Mouse (Mus musculus): Measurements from ENCODE around the gene Dnajc27. TPM values are rescaled to one million over a fixed set of nuclear protein-coding genes. Genes with fewer than 3 reads are reported as not detected.

Gene Dnajc27
- polyA plus RNA-seq, 1 experiment from 2014 or later, result 25.8 TPM

DNA sequence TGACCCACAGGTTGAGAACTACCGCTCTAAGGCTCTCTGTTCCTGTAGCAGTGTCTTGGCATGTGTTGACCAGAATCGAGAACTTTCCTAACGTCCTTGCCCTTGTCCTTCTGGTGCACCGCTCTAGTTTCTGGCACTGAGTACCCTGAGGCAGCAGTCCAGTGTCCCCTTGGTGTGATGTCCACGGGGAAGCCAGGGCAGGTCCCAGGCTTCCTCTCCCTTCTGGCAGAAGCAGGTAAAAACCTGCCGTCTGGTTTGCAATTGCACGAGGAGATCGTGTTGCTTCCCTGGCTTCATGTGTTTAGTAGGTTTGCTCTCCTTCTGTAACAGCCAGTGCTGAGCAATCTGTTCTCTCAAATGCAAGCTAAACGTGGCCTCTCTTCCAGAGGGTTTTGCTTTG is 10.7 kb upstream of the Dnajc27 start:
- no peaks in the 10 kb centered on the region for H3K9me3 ChIP-seq (replicated peaks; ENCODE audit: control insufficient read depth, low read length, poor library complexity, severe bottlenecking)
- no peak overlapping the region for H3K9ac ChIP-seq (ENCODE audit: low read depth, low read length)
- WGBS, result 85% methylated on average over 9 of the region's 9 CpGs
- no peaks in the 10 kb centered on the region for H3K36me3 ChIP-seq (ENCODE audit: control insufficient read depth, insufficient read depth, low read length)
- H3K4me1 ChIP-seq (ENCODE audit: control insufficient read depth, insufficient read depth, low read length), result no peaks in the 10 kb centered on the region
- H3K27me3 ChIP-seq (ENCODE audit: control insufficient read depth, insufficient read depth, low read depth, low read length), result no peaks in the 10 kb centered on the region
- no peak overlapping the region for H3K27ac ChIP-seq (ENCODE audit: low read length)
- no peak for ATAC-seq
- H3K4me3 ChIP-seq (ENCODE audit: low read depth, low read length), result no peak overlapping the region
- H3K4me2 ChIP-seq (ENCODE audit: low read length), result no peak overlapping the region

DNA sequence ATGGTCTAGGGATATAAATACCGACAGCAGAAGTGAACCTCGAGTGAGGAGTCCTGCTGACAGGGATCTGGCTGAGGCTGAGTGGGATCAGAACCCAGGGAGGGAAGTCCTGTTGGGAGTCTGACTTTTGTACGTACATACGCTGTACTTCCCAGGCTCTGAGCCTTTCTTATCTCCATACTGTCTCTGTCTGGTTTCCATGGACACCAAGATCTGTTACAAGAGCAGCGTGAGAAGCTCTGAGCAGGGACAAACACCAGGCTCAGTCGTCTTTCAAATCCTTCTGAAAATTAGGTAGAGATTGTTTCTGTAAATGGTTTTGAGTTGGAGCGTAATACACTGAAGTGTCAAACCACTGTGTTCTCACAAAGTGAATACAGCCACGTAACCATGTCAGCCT is 7.0 kb upstream of the Dnajc27 start:
- Histone ChIP-seq H3K27me3 (ENCODE audit: control insufficient read depth, insufficient read depth, low read depth, low read length) (no peaks in the 10 kb centered on the region), H3K4me1 (ENCODE audit: control insufficient read depth, insufficient read depth, low read length) (no peaks in the 10 kb centered on the region; the same call in 1 of the 2 replicates), H3K27ac (ENCODE audit: low read length) (no peak overlapping the region), H3K9me3 (replicated peaks; ENCODE audit: control insufficient read depth, low read length, poor library complexity, severe bottlenecking) (no peaks in the 10 kb centered on the region), H3K36me3 (ENCODE audit: control insufficient read depth, insufficient read depth, low read length) (no peaks in the 10 kb centered on the region), H3K4me3 (ENCODE audit: low read depth, low read length) (no peak overlapping the region), H3K9ac (ENCODE audit: low read depth, low read length) (no peak overlapping the region), H3K4me2 (ENCODE audit: low read length) (no peak overlapping the region)
- WGBS, result 44% methylated on average over 8 of the region's 8 CpGs
- ATAC-seq, result no peak

DNA sequence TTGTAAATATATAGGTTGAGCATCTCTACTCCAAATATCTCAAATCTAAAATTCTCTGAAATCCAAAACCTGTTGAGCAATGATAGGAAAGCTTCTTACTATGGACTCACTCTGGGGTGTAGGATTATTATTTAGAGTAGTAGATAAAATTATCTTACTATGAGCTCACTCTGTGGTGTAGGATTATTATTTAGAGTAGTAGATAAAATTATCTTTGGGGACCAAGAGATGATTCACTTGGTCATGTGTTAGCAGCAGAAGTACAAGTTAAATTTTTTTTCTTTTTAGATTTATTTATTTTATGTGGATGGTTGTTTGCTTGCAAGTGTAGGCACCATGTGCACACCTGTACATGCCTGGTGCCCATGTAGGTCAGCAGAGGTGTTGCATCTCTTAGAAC is 6.0 kb upstream of the Dnajc27 start:
- H3K4me1 ChIP-seq (ENCODE audit: control insufficient read depth, insufficient read depth, low read length), result peaks cover 2% of the 10 kb centered on the region; the same call in 1 of the 2 replicates
- H3K27me3 ChIP-seq (ENCODE audit: control insufficient read depth, insufficient read depth, low read depth, low read length), result no peaks in the 10 kb centered on the region
- no peaks in the 10 kb centered on the region for H3K36me3 ChIP-seq (ENCODE audit: control insufficient read depth, insufficient read depth, low read length)
- H3K9ac ChIP-seq (ENCODE audit: low read depth, low read length), result no peak overlapping the region
- ATAC-seq, result no peak
- no peak overlapping the region for H3K4me2 ChIP-seq (ENCODE audit: low read length)
- no peak overlapping the region for H3K27ac ChIP-seq (ENCODE audit: low read length)
- H3K9me3 ChIP-seq (replicated peaks; ENCODE audit: control insufficient read depth, low read length, poor library complexity, severe bottlenecking), result no peaks in the 10 kb centered on the region
- H3K4me3 ChIP-seq (ENCODE audit: low read depth, low read length), result no peak overlapping the region

DNA sequence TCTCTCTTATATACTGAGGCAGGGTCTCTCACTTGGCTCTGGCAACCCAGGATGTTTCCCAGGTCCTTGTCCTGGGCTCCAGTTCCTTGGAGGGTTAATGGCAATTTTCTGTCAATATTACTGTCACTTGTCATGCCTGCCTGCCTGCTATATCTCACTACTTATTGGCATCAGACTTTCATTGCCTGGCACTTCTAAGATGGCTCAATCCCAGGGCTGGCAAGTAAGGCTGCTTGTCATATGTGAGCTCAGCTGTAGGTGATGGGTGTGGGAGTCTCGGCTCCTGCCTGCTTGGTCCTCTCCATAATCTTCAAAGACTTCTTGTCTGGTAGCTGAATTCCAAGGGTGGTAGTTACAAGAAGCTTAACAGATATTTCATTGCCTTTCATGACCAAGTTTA is 4.3 kb upstream of the Dnajc27 start:
- 64% methylated on average over 1 of the region's 1 CpGs for WGBS
- Histone ChIP-seq H3K9ac (ENCODE audit: low read depth, low read length) (no peak overlapping the region), H3K27me3 (ENCODE audit: control insufficient read depth, insufficient read depth, low read depth, low read length) (no peaks in the 10 kb centered on the region), H3K4me3 (ENCODE audit: low read depth, low read length) (no peak overlapping the region), H3K4me1 (ENCODE audit: control insufficient read depth, insufficient read depth, low read length) (peaks cover 4% of the 10 kb centered on the region; the same call in 1 of the 2 replicates), H3K9me3 (replicated peaks; ENCODE audit: control insufficient read depth, low read length, poor library complexity, severe bottlenecking) (no peaks in the 10 kb centered on the region), H3K36me3 (ENCODE audit: control insufficient read depth, insufficient read depth, low read length) (no peaks in the 10 kb centered on the region), H3K4me2 (ENCODE audit: low read length) (no peak overlapping the region), H3K27ac (ENCODE audit: low read length) (no peak overlapping the region)
- no peak for ATAC-seq

DNA sequence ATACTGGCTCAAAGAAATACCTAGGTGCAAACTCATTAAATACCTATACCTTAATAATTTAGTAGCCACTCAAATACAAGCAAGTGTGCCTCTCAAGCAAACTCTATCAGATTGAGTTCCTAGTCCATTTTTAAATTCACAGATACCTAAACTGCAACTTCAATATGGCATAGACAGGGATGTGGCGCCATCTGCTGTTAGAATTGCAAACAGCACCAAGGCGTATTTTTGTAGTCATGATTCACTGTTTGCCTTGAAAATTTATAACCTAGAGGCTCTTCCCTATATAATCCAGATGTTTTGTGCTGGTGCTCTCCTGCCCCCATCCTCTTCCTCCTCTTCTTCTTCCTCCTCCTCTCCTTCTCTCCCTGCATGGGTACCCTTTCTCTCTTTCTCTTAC is 2.1 kb upstream of the Dnajc27 start:
- H3K9me3 ChIP-seq (replicated peaks; ENCODE audit: control insufficient read depth, low read length, poor library complexity, severe bottlenecking), result no peaks in the 10 kb centered on the region
- no peaks in the 10 kb centered on the region for H3K27me3 ChIP-seq (ENCODE audit: control insufficient read depth, insufficient read depth, low read depth, low read length)
- no peak overlapping the region for H3K4me3 ChIP-seq (ENCODE audit: low read depth, low read length)
- no peak for ATAC-seq
- H3K4me1 ChIP-seq (ENCODE audit: control insufficient read depth, insufficient read depth, low read length), result peaks cover 13% of the 10 kb centered on the region
- H3K36me3 ChIP-seq (ENCODE audit: control insufficient read depth, insufficient read depth, low read length), result no peaks in the 10 kb centered on the region
- no peak overlapping the region for H3K4me2 ChIP-seq (ENCODE audit: low read length)
- WGBS, result 1% methylated on average over 2 of the region's 2 CpGs
- no peak overlapping the region for H3K9ac ChIP-seq (ENCODE audit: low read depth, low read length)
- no peak overlapping the region for H3K27ac ChIP-seq (ENCODE audit: low read length)

DNA sequence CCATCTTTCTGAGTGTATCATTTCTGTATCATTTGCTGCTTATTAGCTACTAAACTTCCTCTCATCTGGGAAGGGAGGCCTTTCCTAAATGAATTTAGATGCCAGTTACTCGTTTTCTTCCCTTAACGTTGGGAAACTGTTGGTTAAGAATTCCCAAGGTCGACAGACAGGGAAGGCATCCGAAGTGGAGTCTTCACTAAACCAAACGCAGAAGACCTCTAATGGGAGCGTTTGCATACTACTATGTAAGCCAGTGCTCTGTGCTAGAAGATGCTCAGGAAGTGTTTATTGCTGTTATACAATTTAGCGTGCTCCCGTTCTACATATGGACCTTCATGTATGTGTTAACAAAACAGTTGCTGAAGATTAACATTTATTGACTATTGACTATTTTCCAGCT is 1.1 kb downstream of the Dnajc27 start:
- peak overlapping the region; percentile 88; the same call in 1 of the 2 replicates for H3K9ac ChIP-seq (ENCODE audit: low read depth, low read length)
- H3K4me3 ChIP-seq (ENCODE audit: low read depth, low read length), result peak overlapping the region; percentile 66
- H3K27me3 ChIP-seq (ENCODE audit: control insufficient read depth, insufficient read depth, low read depth, low read length), result no peaks in the 10 kb centered on the region
- WGBS, result 68% methylated on average over 8 of the region's 8 CpGs
- H3K4me1 ChIP-seq (ENCODE audit: control insufficient read depth, insufficient read depth, low read length), result peaks cover 13% of the 10 kb centered on the region
- H3K36me3 ChIP-seq (ENCODE audit: control insufficient read depth, insufficient read depth, low read length), result peaks cover 11% of the 10 kb centered on the region
- peak overlapping the region; percentile 70 for H3K4me2 ChIP-seq (ENCODE audit: low read length)
- H3K9me3 ChIP-seq (replicated peaks; ENCODE audit: control insufficient read depth, low read length, poor library complexity, severe bottlenecking), result no peaks in the 10 kb centered on the region
- ATAC-seq, result no peak
- no peak overlapping the region; the same call in 1 of the 2 replicates for H3K27ac ChIP-seq (ENCODE audit: low read length)

DNA sequence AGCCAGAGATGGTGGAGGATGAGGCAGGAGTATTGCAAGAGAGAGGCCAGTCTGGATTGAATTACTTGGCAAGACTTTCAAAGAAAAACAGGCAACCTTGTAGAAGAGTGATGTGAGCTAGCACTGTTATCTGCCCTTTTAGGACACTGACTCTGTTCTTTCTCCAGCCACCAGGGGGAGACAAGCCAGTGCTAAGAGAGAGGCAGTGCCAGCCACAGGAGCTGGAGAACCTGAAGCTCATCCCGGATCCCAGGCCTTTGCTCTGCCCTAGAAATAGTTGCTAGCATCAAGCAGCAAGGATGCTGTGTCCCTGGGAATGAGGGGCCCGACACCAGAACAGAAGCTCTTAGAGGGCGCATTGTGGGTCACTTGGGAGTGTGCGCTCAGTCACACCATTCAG is 25.0 kb downstream of the Dnajc27 start:
- peak; percentile 85 for ATAC-seq
- Histone ChIP-seq H3K4me3 (ENCODE audit: low read depth, low read length) (no peak overlapping the region), H3K27ac (ENCODE audit: low read length) (no peak overlapping the region), H3K4me1 (ENCODE audit: control insufficient read depth, insufficient read depth, low read length) (no peaks in the 10 kb centered on the region), H3K9me3 (replicated peaks; ENCODE audit: control insufficient read depth, low read length, poor library complexity, severe bottlenecking) (no peaks in the 10 kb centered on the region), H3K27me3 (ENCODE audit: control insufficient read depth, insufficient read depth, low read depth, low read length) (no peaks in the 10 kb centered on the region), H3K36me3 (ENCODE audit: control insufficient read depth, insufficient read depth, low read length) (peaks cover 6% of the 10 kb centered on the region), H3K4me2 (ENCODE audit: low read length) (no peak overlapping the region), H3K9ac (ENCODE audit: low read depth, low read length) (no peak overlapping the region)
- 73% methylated on average over 4 of the region's 4 CpGs for WGBS

DNA sequence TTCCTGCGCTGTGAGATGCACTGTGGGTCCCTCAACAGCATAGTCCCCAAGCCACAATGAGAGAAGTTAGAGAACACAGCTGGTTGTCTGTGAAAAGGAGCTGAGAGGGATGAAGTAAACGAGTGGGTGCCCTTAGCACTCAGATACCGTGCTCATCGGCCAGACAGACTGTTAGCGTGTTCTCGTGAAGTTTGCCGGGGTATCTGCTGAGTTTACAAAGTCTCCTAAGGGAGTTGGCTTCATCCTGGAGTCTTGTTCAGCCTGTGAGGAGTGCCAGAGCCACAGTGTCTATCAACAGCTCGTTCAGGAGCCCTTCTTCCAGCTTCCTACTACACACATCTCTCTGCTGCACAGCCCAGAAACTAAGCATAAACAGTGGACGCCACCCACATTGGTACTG is 33.7 kb downstream of the Dnajc27 start:
- Histone ChIP-seq H3K27me3 (ENCODE audit: control insufficient read depth, insufficient read depth, low read depth, low read length) (no peaks in the 10 kb centered on the region), H3K36me3 (ENCODE audit: control insufficient read depth, insufficient read depth, low read length) (no peaks in the 10 kb centered on the region), H3K9me3 (replicated peaks; ENCODE audit: control insufficient read depth, low read length, poor library complexity, severe bottlenecking) (no peaks in the 10 kb centered on the region), H3K27ac (ENCODE audit: low read length) (no peak overlapping the region), H3K9ac (ENCODE audit: low read depth, low read length) (no peak overlapping the region), H3K4me2 (ENCODE audit: low read length) (no peak overlapping the region), H3K4me1 (ENCODE audit: control insufficient read depth, insufficient read depth, low read length) (no peaks in the 10 kb centered on the region), H3K4me3 (ENCODE audit: low read depth, low read length) (no peak overlapping the region)
- no peak for ATAC-seq
- 84% methylated on average over 9 of the region's 9 CpGs for WGBS

DNA sequence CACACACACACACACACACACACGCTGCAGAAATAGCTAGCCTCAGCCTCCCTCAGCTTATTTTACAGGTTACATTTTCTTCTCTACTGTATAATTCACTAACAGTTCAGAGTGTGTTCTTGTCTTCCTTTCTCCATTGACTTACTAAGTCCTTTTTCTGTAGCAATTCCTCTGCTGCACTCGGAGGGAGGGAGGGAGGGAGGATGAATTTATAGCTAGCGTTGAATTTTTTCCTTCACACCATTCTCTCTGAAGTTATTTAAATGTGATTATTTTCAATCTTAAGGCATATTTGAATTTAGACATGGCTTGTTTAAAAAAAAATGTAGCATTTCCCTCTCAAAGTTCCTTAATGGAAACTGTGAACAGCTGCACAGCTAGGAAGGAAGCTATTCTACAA is 34.8 kb downstream of the Dnajc27 start:
- Histone ChIP-seq H3K9me3 (replicated peaks; ENCODE audit: control insufficient read depth, low read length, poor library complexity, severe bottlenecking) (no peaks in the 10 kb centered on the region), H3K36me3 (ENCODE audit: control insufficient read depth, insufficient read depth, low read length) (no peaks in the 10 kb centered on the region), H3K4me2 (ENCODE audit: low read length) (no peak overlapping the region), H3K27me3 (ENCODE audit: control insufficient read depth, insufficient read depth, low read depth, low read length) (no peaks in the 10 kb centered on the region), H3K4me1 (ENCODE audit: control insufficient read depth, insufficient read depth, low read length) (no peaks in the 10 kb centered on the region), H3K4me3 (ENCODE audit: low read depth, low read length) (no peak overlapping the region), H3K27ac (ENCODE audit: low read length) (no peak overlapping the region), H3K9ac (ENCODE audit: low read depth, low read length) (no peak overlapping the region)
- ATAC-seq, result no peak
- 86% methylated on average over 3 of the region's 3 CpGs for WGBS

DNA sequence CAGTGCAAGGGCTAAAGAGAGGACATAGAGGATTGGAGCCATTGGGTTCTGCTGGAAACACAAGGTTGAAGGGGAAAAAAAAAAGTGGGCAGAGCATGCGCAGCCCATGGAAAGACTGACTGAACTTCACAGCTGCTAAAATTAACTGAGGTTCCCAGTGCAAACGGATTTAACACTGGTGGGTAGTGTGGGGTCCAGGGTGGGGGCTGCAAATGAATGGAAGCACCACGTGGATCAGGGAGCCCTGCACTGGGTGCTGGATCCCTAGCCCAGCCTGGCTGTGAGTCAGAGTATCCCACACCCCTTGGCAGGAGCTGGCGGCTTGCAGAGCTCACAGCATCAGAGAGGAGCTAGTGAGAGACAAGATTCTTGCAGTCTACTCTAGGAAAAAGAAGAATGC is 35.2 kb downstream of the Dnajc27 start:
- Histone ChIP-seq H3K4me1 (ENCODE audit: control insufficient read depth, insufficient read depth, low read length) (no peaks in the 10 kb centered on the region), H3K27ac (ENCODE audit: low read length) (no peak overlapping the region), H3K27me3 (ENCODE audit: control insufficient read depth, insufficient read depth, low read depth, low read length) (no peaks in the 10 kb centered on the region), H3K4me3 (ENCODE audit: low read depth, low read length) (no peak overlapping the region), H3K4me2 (ENCODE audit: low read length) (no peak overlapping the region), H3K9ac (ENCODE audit: low read depth, low read length) (no peak overlapping the region), H3K9me3 (replicated peaks; ENCODE audit: control insufficient read depth, low read length, poor library complexity, severe bottlenecking) (no peaks in the 10 kb centered on the region), H3K36me3 (ENCODE audit: control insufficient read depth, insufficient read depth, low read length) (no peaks in the 10 kb centered on the region)
- 82% methylated on average over 4 of the region's 4 CpGs for WGBS
- ATAC-seq, result no peak
